Mouse (Mus musculus): ENCODE data around the gene Foxc1. TPM values are rescaled to one million over a fixed set of nuclear protein-coding genes. Genes with fewer than 3 reads are reported as not detected.

Gene Foxc1
- 1.4 and 1.6 TPM in 2 replicates for polyA plus RNA-seq (2015; fragmentation: Nextera tagmentation; extraction: Ambion mirVana)

GRCm38 (mm10) chr13:31806428-31806832 lies at the start of gene Foxc1:
Foxc1 (plus strand) TSS chr13:31806633.
- ATAC-seq (ENCODE audit: extremely low read depth, insufficient number of reproducible peaks, low FRiP score, low TSS enrichment): peak; percentile 71
- 1% methylated on average over 40 of the region's 40 CpGs for WGBS
- H3K4me1 ChIP-seq: peaks cover 44% of the 10 kb centered on the region

GRCm38 (mm10) chr13:31760411-31760810 lies 46.0 kb upstream of the Foxc1 start:
- H3K4me1 ChIP-seq: peaks cover 6% of the 10 kb centered on the region
- H3K9ac ChIP-seq: no peak overlapping the region
- 17% methylated on average over 4 of the region's 4 CpGs for WGBS
- no peak for ATAC-seq (ENCODE audit: extremely low read depth, insufficient number of reproducible peaks, low FRiP score, low TSS enrichment)
- no peak overlapping the region for H3K27ac ChIP-seq (replicated peaks)
- H3K36me3 ChIP-seq: no peaks in the 10 kb centered on the region
- H3K27me3 ChIP-seq (replicated peaks): no peaks in the 10 kb centered on the region
- H3K4me3 ChIP-seq: no peak overlapping the region
- H3K4me2 ChIP-seq: no peak overlapping the region
- no peaks in the 10 kb centered on the region for H3K9me3 ChIP-seq

More at GRCm38 (mm10) chr13:31806428-31806832, at the start of gene Foxc1:
- Histone ChIP-seq H3K4me2 (peak within 1 kb of the TSS; percentile 84), H3K4me3 (peak within 1 kb of the TSS; percentile 72), H3K9ac (peak within 1 kb of the TSS; percentile 89), H3K27ac (replicated peaks) (peak within 1 kb of the TSS; percentile 97), H3K27me3 (replicated peaks) (peaks cover 74% of the 10 kb centered on the region), H3K36me3 (no peaks in the 10 kb centered on the region; the same call in 1 of the 2 replicates), H3K9me3 (no peaks in the 10 kb centered on the region)

DNA sequence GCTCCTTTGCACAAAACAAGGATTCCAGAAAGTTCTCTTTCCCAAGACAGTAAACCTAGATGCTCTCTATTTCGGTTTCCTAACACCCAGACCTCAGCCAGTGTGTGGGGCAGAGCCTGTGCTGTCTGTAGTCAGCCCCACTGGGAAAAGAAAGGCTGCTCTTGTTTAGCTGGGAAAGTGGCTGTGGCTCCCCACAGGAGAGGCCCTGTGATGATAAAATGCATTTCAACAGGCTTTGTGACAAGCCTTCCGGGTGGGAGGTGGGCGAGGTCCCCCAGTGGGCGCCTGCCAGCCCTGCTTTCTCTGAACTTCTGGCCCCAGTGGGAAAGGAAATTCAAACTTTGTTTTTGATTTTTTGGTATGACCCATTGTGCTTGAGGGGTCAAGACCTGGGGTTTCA lies 45.4 kb upstream of the Foxc1 start:
- H3K9me3 ChIP-seq: no peaks in the 10 kb centered on the region
- H3K4me3 ChIP-seq: no peak overlapping the region
- no peak overlapping the region for H3K9ac ChIP-seq
- H3K4me2 ChIP-seq: no peak overlapping the region
- peaks cover 6% of the 10 kb centered on the region for H3K4me1 ChIP-seq
- 64% methylated on average over 4 of the region's 4 CpGs for WGBS
- H3K36me3 ChIP-seq: no peaks in the 10 kb centered on the region
- no peak overlapping the region for H3K27ac ChIP-seq (replicated peaks)
- no peak for ATAC-seq (ENCODE audit: extremely low read depth, insufficient number of reproducible peaks, low FRiP score, low TSS enrichment)
- no peaks in the 10 kb centered on the region for H3K27me3 ChIP-seq (replicated peaks)

- no peaks in the 10 kb centered on the region for H3K36me3 ChIP-seq
- no peak overlapping the region for H3K9ac ChIP-seq
- H3K4me2 ChIP-seq: no peak overlapping the region
- no peak overlapping the region for H3K4me3 ChIP-seq
- H3K4me1 ChIP-seq: peaks cover 6% of the 10 kb centered on the region
- H3K27ac ChIP-seq (replicated peaks): no peak overlapping the region
- 84% methylated on average over 3 of the region's 3 CpGs for WGBS
- ATAC-seq (ENCODE audit: extremely low read depth, insufficient number of reproducible peaks, low FRiP score, low TSS enrichment): no peak
- H3K27me3 ChIP-seq (replicated peaks): no peaks in the 10 kb centered on the region
- H3K9me3 ChIP-seq: no peaks in the 10 kb centered on the region
These were observed 42.0 kb upstream of the Foxc1 start for GRCm38 (mm10) chr13:31764419-31764818.

DNA sequence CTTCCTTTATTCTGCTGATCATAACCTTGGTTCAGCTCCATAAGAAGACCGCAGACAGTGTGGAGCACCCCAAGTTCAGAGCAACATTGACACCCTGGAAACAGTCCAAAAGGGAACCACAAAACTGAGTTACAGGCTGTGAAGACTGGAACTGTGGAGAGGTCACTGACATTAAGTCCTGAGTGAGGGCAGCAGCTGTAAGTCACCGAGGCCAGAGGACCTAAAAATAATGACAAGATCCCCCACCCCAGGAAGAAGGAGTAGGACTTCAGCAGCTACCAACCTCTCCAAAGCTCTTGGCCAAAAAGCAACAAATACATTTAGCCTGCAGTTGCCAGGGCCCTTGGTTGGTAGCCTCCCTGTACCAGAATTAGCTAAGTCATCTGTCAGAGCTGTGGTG lies 40.9 kb upstream of the Foxc1 start:
- 57% methylated on average over 2 of the region's 2 CpGs for WGBS

DNA sequence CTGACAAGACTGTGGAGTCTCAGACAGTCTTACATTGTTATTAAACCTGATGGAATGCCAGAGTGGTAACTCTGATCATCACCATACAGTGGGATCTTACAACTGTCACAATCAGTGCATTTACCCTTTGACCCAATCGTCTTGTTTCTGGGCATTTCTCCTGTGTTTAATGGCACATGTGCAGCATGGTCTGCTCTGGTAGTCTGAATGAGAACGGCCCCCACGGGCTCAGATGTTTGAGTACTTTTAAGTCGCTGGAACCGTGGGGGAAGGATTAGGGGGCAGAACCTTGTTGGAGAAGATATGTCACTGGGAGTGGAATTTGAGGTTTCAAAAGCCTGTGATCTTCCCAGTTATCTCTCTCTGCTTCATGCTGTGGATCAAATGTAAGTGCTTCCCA lies 33.6 kb upstream of the Foxc1 start:
- 58% methylated on average over 5 of the region's 5 CpGs for WGBS
- Histone ChIP-seq H3K9ac (no peak overlapping the region), H3K4me1 (no peaks in the 10 kb centered on the region), H3K36me3 (no peaks in the 10 kb centered on the region), H3K4me2 (no peak overlapping the region), H3K27me3 (replicated peaks) (no peaks in the 10 kb centered on the region), H3K27ac (replicated peaks) (no peak overlapping the region), H3K4me3 (no peak overlapping the region), H3K9me3 (no peaks in the 10 kb centered on the region)
- ATAC-seq (ENCODE audit: extremely low read depth, insufficient number of reproducible peaks, low FRiP score, low TSS enrichment): no peak

More for the DNA sequence above, 40.9 kb upstream of the Foxc1 start:
- H3K9me3 ChIP-seq: no peaks in the 10 kb centered on the region
- ATAC-seq (ENCODE audit: extremely low read depth, insufficient number of reproducible peaks, low FRiP score, low TSS enrichment): no peak
- H3K4me2 ChIP-seq: no peak overlapping the region
- H3K27ac ChIP-seq (replicated peaks): no peak overlapping the region
- H3K9ac ChIP-seq: no peak overlapping the region
- H3K27me3 ChIP-seq (replicated peaks): no peaks in the 10 kb centered on the region
- H3K4me1 ChIP-seq: peaks cover 1% of the 10 kb centered on the region
- H3K36me3 ChIP-seq: no peaks in the 10 kb centered on the region
- H3K4me3 ChIP-seq: no peak overlapping the region

DNA sequence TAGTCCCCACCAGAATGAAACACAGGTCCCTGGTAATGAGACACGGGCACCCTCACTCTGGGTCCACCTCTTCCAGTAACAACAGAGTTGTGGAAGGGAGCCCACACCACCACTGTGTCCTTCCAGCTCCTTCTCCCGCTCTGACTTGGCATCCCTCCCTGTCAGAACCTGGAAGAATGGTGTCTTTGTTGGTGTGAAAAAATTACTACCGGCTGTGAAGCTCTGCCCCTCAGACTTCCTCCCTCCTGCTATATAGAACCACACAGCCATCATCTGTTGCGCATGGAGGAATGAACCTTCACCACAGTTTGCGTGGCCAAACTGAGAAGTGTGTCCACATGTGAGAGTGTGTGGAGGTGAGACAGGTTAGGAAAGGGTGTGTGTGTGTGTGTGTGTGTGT lies 30.7 kb upstream of the Foxc1 start:
- no peaks in the 10 kb centered on the region for H3K9me3 ChIP-seq
- no peak overlapping the region for H3K9ac ChIP-seq
- no peaks in the 10 kb centered on the region for H3K36me3 ChIP-seq
- no peak overlapping the region for H3K4me2 ChIP-seq
- no peak for ATAC-seq (ENCODE audit: extremely low read depth, insufficient number of reproducible peaks, low FRiP score, low TSS enrichment)
- no peak overlapping the region for H3K4me3 ChIP-seq
- no peaks in the 10 kb centered on the region for H3K27me3 ChIP-seq (replicated peaks)
- no peak overlapping the region for H3K27ac ChIP-seq (replicated peaks)
- H3K4me1 ChIP-seq: no peaks in the 10 kb centered on the region
- 70% methylated on average over 5 of the region's 5 CpGs for WGBS

DNA sequence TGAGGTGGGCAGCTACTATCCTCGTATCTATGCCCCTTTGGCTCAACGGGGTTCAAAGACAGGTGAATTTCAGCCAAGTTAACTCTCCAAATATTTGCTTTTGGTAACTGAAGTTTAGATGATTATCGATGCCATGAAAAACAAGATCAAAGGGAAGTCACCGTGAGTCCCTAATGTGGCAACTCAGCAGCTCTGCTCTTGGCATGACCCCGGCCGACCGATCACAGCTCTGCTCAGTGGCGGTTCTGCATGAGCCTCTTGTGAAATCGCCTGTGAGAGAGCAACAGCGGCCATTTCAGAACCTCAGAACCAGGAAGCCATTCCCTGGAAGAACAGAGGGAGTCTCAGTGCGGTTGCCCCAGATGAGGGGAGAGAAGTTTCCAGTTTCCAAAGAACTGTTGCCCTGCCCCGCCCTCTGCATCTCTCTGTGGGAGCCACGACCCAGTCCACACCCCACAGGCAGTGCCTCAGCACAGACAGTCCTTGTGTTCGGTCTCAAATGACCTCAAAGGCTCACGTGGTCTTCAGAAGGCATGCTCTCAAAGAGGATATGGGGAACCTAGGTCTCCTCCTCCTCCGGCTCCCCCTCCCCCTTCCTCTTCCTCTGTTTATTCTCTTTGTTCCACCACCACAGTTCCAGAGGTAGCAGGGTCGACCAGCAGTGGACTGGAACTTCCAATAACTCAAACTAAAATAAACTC lies 27.0 kb upstream of the Foxc1 start:
- ATAC-seq (ENCODE audit: extremely low read depth, insufficient number of reproducible peaks, low FRiP score, low TSS enrichment): no peak
- no peak overlapping the region for H3K4me2 ChIP-seq
- H3K9ac ChIP-seq: no peak overlapping the region
- no peak overlapping the region for H3K27ac ChIP-seq (replicated peaks)
- 59% methylated on average over 17 of the region's 17 CpGs for WGBS
- no peak overlapping the region for H3K4me3 ChIP-seq
- H3K36me3 ChIP-seq: no peaks in the 10 kb centered on the region
- no peaks in the 10 kb centered on the region for H3K27me3 ChIP-seq (replicated peaks)
- no peaks in the 10 kb centered on the region for H3K9me3 ChIP-seq
- no peaks in the 10 kb centered on the region for H3K4me1 ChIP-seq

DNA sequence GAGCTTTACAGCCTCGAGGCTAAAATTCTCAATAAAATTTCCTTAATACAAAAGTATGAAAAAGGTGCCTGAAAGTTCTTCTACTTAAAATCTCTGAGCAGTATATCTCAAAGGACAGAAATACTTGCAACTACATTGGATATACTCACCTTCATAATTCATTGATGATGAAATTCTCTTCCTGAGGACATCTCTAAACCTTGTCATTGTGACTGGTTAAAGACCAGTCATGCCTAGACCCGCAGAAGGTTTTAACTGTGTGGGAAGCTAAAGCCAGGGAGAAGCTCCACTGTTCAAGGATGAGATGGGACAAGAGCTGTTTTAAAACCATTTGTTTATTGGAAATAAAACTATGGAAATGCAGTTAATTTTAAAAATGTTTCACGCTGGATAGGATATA lies 26.1 kb upstream of the Foxc1 start:
- H3K27ac ChIP-seq (replicated peaks): no peak overlapping the region
- H3K4me3 ChIP-seq: no peak overlapping the region
- no peaks in the 10 kb centered on the region for H3K27me3 ChIP-seq (replicated peaks)
- no peak for ATAC-seq (ENCODE audit: extremely low read depth, insufficient number of reproducible peaks, low FRiP score, low TSS enrichment)
- H3K4me1 ChIP-seq: no peaks in the 10 kb centered on the region
- H3K9me3 ChIP-seq: no peaks in the 10 kb centered on the region
- 76% methylated on average over 3 of the region's 3 CpGs for WGBS
- H3K4me2 ChIP-seq: no peak overlapping the region
- no peaks in the 10 kb centered on the region for H3K36me3 ChIP-seq
- no peak overlapping the region for H3K9ac ChIP-seq

DNA sequence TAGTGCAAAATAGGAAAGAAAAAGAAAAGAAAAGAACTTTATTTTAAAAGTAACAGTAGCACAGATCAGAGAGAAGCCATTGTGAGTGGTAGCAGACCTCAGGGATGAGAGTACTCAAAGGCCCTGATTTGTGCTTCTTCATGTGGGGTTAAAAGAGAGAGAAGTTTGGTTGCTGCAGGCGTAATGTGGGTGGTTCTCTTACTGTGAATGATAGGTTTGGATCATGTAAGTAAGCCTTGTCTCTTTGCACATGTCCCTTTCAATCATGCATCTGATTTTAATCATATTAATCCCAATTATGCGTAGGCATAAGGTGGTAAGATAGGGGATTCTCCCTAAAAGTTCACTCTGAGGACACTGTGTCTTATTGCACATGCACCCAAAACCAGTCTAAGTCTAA lies 24.4 kb upstream of the Foxc1 start:
- WGBS: 73% methylated on average over 2 of the region's 2 CpGs
- Histone ChIP-seq H3K4me2 (no peak overlapping the region), H3K27me3 (replicated peaks) (no peaks in the 10 kb centered on the region), H3K27ac (replicated peaks) (no peak overlapping the region), H3K9me3 (no peaks in the 10 kb centered on the region), H3K36me3 (no peaks in the 10 kb centered on the region), H3K4me3 (no peak overlapping the region), H3K9ac (no peak overlapping the region), H3K4me1 (no peaks in the 10 kb centered on the region)
- ATAC-seq (ENCODE audit: extremely low read depth, insufficient number of reproducible peaks, low FRiP score, low TSS enrichment): no peak

- ATAC-seq (ENCODE audit: extremely low read depth, insufficient number of reproducible peaks, low FRiP score, low TSS enrichment): no peak
- Histone ChIP-seq H3K4me2 (no peak overlapping the region), H3K4me3 (no peak overlapping the region), H3K9ac (no peak overlapping the region), H3K27ac (replicated peaks) (no peak overlapping the region), H3K9me3 (no peaks in the 10 kb centered on the region), H3K27me3 (replicated peaks) (no peaks in the 10 kb centered on the region), H3K36me3 (no peaks in the 10 kb centered on the region), H3K4me1 (no peaks in the 10 kb centered on the region)
- 68% methylated on average over 7 of the region's 7 CpGs for WGBS
These were observed 21.7 kb upstream of the Foxc1 start for GRCm38 (mm10) chr13:31784757-31785156.

- Histone ChIP-seq H3K4me1 (peaks cover 9% of the 10 kb centered on the region), H3K4me2 (peak overlapping the region; percentile 66), H3K27ac (replicated peaks) (no peak overlapping the region), H3K9me3 (no peaks in the 10 kb centered on the region), H3K9ac (0 out of 2 replicates have a peak overlapping the region, but pooled peaks have one; percentile 4), H3K36me3 (no peaks in the 10 kb centered on the region), H3K4me3 (peak overlapping the region; percentile 39), H3K27me3 (replicated peaks) (peaks cover 30% of the 10 kb centered on the region)
- 6% methylated on average over 17 of the region's 17 CpGs for WGBS
- ATAC-seq (ENCODE audit: extremely low read depth, insufficient number of reproducible peaks, low FRiP score, low TSS enrichment): no peak
These were observed 13.8 kb upstream of the Foxc1 start for GRCm38 (mm10) chr13:31792480-31793132.

All from heart, embryonic 13.5 days (tissue).